Mouse (Mus musculus) hindbrain, embryonic 11.5 days (tissue): ENCODE measurements around the gene Trmt13. TPM values are rescaled to one million over a fixed set of nuclear protein-coding genes. Genes with fewer than 3 reads are reported as not detected.

Experiments
- ATAC-seq: fragments of 200-750 bp; cut with Nextera tagmentation; 2 replicates; pipeline ENCODE4 v1.8.0; 2017; ENCODE audit warnings: mild to moderate bottlenecking, moderate TSS enrichment, moderate library complexity; ENCODE audit not compliant: low FRiP score
- DNase-seq: peaks from one replicate; pipeline ENCODE4 v3.0.0-alpha.2; 2015; ENCODE audit warnings: low spot score
- H3K27ac ChIP-seq: fragments of 300-500 bp; sonication (generic); 2 replicates; pipeline ENCODE4 v1.5.1; 2014; ENCODE audit warnings: mild to moderate bottlenecking, low read depth, low read length
- H3K27me3 ChIP-seq: fragments of 300-500 bp; sonication (generic); 2 replicates; pipeline ENCODE4 v1.6.1; 2014; ENCODE audit warnings: mild to moderate bottlenecking, low read length, moderate library complexity, mixed read lengths; ENCODE audit not compliant: control insufficient read depth, insufficient read depth
- H3K36me3 ChIP-seq: fragments of 300-500 bp; sonication (generic); 2 replicates; pipeline ENCODE4 v1.6.1; 2014; ENCODE audit warnings: mild to moderate bottlenecking, low read length, moderate library complexity, mixed read lengths; ENCODE audit not compliant: control insufficient read depth, insufficient read depth
- H3K4me1 ChIP-seq: fragments of 300-500 bp; sonication (generic); replicated peaks from 2 replicates; pipeline ENCODE4 v1.6.1; 2014; ENCODE audit warnings: low read length, mixed read lengths; ENCODE audit not compliant: control insufficient read depth, insufficient read depth
- H3K4me2 ChIP-seq: fragments of 300-500 bp; sonication (generic); replicated peaks from 2 replicates; pipeline ENCODE4 v1.6.1; 2014; ENCODE audit warnings: mild to moderate bottlenecking, low read depth, low read length
- H3K4me3 ChIP-seq: fragments of 300-500 bp; sonication (generic); 2 replicates; pipeline ENCODE4 v1.5.1; 2014; ENCODE audit warnings: low read depth, low read length
- H3K9ac ChIP-seq: fragments of 300-500 bp; sonication (generic); 2 replicates; pipeline ENCODE4 v1.6.1; 2014; ENCODE audit warnings: low read depth, low read length
- H3K9me3 ChIP-seq: fragments of 300-500 bp; sonication (generic); 2 replicates; pipeline ENCODE4 v1.6.1; 2016; ENCODE audit warnings: low read length; ENCODE audit not compliant: control insufficient read depth
- WGBS: fragments of 180-500 bp; shearing (Covaris S2); extraction: QIAGEN DNeasy Blood & Tissue Kit; methylation state at CpG from one replicate; pipeline ENCODE4 v1.1.7; 2014; 5-methylcytosine and 5-hydroxymethylcytosine counted together
- polyA plus RNA-seq: library from polyadenylated mRNA; unstranded; fragments of >200 nt; fragmentation: Nextera tagmentation; extraction: Ambion mirVana; gene quantifications from 2 replicates; pipeline ENCODE4 v1.2.1, GENCODE M21; 2014

Trmt13 gene
- polyA plus RNA-seq, 1 experiment from 2014 or later = 31.3 TPM

GRCm38 (mm10) chr3:116618855-116619254 lies 4.5 kb upstream of the Trmt13 start:
- DNase-seq = no peak
- no peak for ATAC-seq
- no peak overlapping the region for H3K27ac ChIP-seq
- H3K4me1 ChIP-seq = no peaks in the 10 kb centered on the region
- WGBS = 86% methylated on average over 6 of the region's 6 CpGs
- no peak overlapping the region for H3K4me2 ChIP-seq
- H3K9ac ChIP-seq = no peak overlapping the region
- H3K27me3 ChIP-seq = no peaks in the 10 kb centered on the region
- no peaks in the 10 kb centered on the region for H3K9me3 ChIP-seq
- peaks cover 10% of the 10 kb centered on the region; the same call in 1 of the 2 replicates for H3K36me3 ChIP-seq
- no peak overlapping the region for H3K4me3 ChIP-seq

DNA sequence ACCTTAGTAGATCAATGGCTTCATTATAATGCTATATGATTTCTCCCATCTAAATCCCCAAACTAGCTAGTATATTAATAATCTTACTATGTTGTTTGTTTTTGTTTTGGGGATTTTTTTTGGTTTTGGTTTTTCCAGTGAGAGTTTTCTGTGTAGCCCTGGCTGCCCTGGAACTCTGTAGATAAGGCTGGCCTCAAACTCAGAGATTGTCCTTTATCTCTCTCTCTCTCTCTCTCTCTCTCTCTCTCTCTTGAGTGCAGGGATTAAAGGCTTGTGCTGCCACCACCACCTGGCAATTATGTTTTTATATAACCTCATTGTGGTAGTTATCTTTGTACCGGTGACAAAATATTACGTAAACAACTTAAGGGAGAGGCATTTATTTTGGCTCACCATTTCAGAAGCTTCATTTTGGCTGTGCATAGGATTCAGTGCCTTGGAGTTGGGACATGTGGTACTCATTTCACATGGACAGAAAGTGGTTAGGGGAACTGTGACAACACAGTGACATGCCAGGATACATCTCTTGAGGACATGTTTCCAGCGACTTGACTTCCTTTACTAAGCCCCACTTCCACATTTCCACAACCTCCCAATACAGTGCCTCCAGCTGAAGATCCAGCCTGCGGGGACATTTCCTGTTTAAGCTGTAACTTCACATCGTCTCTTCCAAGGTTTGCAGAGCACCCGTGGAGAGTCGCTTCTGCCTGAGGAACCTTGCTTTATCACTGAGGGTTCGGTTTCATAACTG lies 1.1 kb upstream of the Trmt13 start:
- H3K4me2 ChIP-seq = no peak overlapping the region
- H3K9ac ChIP-seq = no peak overlapping the region
- no peaks in the 10 kb centered on the region for H3K4me1 ChIP-seq
- WGBS = 91% methylated on average over 8 of the region's 8 CpGs
- no peak overlapping the region for H3K27ac ChIP-seq
- H3K4me3 ChIP-seq = no peak overlapping the region
- H3K27me3 ChIP-seq = no peaks in the 10 kb centered on the region
- ATAC-seq (no peak), DNase-seq (no peak)
- no peaks in the 10 kb centered on the region for H3K9me3 ChIP-seq
- peaks cover 12% of the 10 kb centered on the region; the same call in 1 of the 2 replicates for H3K36me3 ChIP-seq

DNA sequence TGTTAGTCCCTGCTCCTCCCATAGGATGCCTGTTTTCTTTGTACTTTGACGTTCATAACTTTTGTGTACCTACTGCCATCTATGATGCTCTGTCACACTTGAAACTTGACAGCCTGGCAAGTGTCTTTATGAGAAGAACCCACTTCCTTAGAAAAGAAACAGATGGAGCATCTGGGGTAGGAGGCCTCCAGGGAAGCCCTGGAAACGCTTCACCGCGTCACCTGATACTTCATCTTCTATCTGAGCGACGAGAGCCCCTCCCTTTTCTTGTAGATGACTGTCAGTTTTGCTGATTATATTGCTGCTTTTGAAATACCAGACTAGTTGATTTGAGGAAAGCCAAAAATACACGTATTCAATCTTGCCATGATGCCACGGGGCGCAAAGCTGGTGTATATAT lies 9.8 kb downstream of the Trmt13 start:
- H3K4me2 ChIP-seq = no peak overlapping the region
- no peak overlapping the region for H3K4me3 ChIP-seq
- no peaks in the 10 kb centered on the region for H3K9me3 ChIP-seq
- H3K9ac ChIP-seq = no peak overlapping the region
- no peak overlapping the region for H3K27ac ChIP-seq
- H3K4me1 ChIP-seq = no peaks in the 10 kb centered on the region
- DNase-seq = no peak
- 84% methylated on average over 9 of the region's 9 CpGs for WGBS
- no peaks in the 10 kb centered on the region for H3K27me3 ChIP-seq
- H3K36me3 ChIP-seq = no peaks in the 10 kb centered on the region
- ATAC-seq = no peak

DNA sequence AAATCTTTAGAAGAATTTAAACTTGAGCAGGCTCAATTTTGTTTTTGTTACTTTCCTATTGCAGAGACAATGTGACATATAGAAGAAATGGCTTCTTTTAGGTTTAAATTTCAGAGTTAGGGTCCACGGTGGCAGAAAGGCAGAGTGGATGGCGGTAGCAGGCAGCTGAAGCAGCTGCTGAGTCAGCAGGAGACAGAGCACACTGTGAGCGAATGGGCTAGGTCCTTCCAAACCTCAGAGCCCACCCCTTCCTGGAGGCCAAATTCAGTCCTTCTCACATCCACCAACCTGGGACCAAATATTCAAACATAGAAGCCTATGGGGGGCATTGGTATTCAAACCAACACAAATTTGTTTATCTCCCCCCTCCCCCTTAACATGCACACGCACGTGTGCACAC lies 12.6 kb downstream of the Trmt13 start:
- no peak for ATAC-seq
- H3K27ac ChIP-seq = no peak overlapping the region
- no peak overlapping the region for H3K4me2 ChIP-seq
- H3K9ac ChIP-seq = no peak overlapping the region
- no peaks in the 10 kb centered on the region for H3K9me3 ChIP-seq
- no peaks in the 10 kb centered on the region for H3K27me3 ChIP-seq
- H3K4me3 ChIP-seq = no peak overlapping the region
- no peak for DNase-seq
- H3K4me1 ChIP-seq = no peaks in the 10 kb centered on the region
- no peaks in the 10 kb centered on the region for H3K36me3 ChIP-seq
- 86% methylated on average over 5 of the region's 5 CpGs for WGBS

- H3K36me3 ChIP-seq = no peaks in the 10 kb centered on the region
- no peak for ATAC-seq
- no peak overlapping the region for H3K4me3 ChIP-seq
- H3K4me1 ChIP-seq = no peaks in the 10 kb centered on the region
- no peaks in the 10 kb centered on the region for H3K9me3 ChIP-seq
- no peaks in the 10 kb centered on the region for H3K27me3 ChIP-seq
- H3K9ac ChIP-seq = no peak overlapping the region
- no peak overlapping the region for H3K4me2 ChIP-seq
- 92% methylated on average over 5 of the region's 5 CpGs for WGBS
- H3K27ac ChIP-seq = no peak overlapping the region
- DNase-seq = no peak
These were observed 13.4 kb downstream of the Trmt13 start for GRCm38 (mm10) chr3:116601005-116601404.

GRCm38 (mm10) chr3:116599705-116600104 lies 14.7 kb downstream of the Trmt13 start:
- ATAC-seq = no peak
- 95% methylated on average over 2 of the region's 2 CpGs for WGBS
- H3K9ac ChIP-seq = no peak overlapping the region

GRCm38 (mm10) chr3:116595603-116595991 lies 18.8 kb downstream of the Trmt13 start:
- Histone ChIP-seq H3K27me3 (no peaks in the 10 kb centered on the region), H3K4me2 (peak overlapping the region; percentile 52), H3K36me3 (no peaks in the 10 kb centered on the region), H3K4me3 (peak overlapping the region; percentile 76), H3K27ac (no peak overlapping the region), H3K9ac (peak overlapping the region; percentile 82), H3K9me3 (no peaks in the 10 kb centered on the region), H3K4me1 (no peaks in the 10 kb centered on the region)
- ATAC-seq (no peak), DNase-seq (no peak)
- 11% methylated on average over 10 of the region's 10 CpGs for WGBS

More at GRCm38 (mm10) chr3:116599705-116600104, 14.7 kb downstream of the Trmt13 start:
- Histone ChIP-seq H3K4me2 (no peak overlapping the region), H3K9me3 (no peaks in the 10 kb centered on the region), H3K27me3 (no peaks in the 10 kb centered on the region), H3K4me1 (no peaks in the 10 kb centered on the region), H3K4me3 (no peak overlapping the region), H3K36me3 (no peaks in the 10 kb centered on the region), H3K27ac (no peak overlapping the region)
- no peak for DNase-seq

DNA sequence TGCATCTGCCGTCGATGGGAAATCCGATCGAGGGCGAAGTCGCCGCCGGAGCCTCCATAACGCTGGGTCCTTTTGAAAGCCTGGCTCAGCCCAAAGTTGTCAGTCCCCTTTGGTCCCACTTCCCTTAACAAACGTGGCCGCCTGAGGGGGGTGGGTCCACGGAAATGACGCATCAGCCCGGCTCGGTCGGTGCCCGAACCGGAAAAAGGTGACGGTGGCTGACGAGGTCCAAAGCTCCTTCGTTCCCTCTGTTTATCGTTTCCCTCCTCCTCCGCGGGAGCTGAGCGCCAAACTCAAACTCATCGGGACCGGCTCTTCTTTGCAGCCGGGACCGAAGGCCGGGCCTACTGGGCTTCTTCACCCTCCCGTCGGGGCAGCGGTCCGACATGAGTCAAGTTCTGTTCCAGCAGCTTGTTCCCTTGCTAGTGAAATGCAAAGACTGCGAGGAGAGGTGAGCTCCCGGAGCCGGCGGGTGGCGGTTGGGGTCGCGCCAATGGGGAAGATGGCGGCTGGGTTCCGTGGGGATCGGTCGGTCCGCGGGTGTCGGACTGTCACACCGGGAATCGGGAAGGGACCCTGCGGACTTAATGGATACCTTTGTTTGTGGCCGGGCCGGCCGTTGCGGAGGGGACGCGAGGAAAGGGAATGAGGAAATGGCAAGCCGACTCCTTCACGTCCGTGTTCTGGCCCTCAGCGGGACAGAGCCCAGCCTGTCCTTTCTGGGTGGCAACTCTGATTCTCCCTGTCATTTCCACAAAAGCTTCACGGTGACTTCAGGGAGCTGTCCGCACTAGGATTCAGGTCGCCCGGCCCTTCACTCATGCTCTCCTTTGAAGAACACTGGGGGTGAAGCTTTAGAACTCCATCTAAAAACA lies 19.4 kb downstream of the Trmt13 start, which contains the start of gene Sass6:
Gene Sass6 (plus strand): TSS at position 255 of the 875 bp plus-strand sequence.
- Histone ChIP-seq H3K9ac (peak within 1 kb of the TSS; percentile 82), H3K4me1 (no peaks in the 10 kb centered on the region), H3K4me3 (peak within 1 kb of the TSS; percentile 76), H3K27ac (peak within 1 kb of the TSS; percentile 67; the same call in 1 of the 2 replicates), H3K27me3 (no peaks in the 10 kb centered on the region), H3K36me3 (no peaks in the 10 kb centered on the region), H3K9me3 (no peaks in the 10 kb centered on the region), H3K4me2 (peak within 1 kb of the TSS; percentile 52)
- DNase-seq (peak; percentile 98), ATAC-seq (peak; percentile 98)
- under 1% methylated on average over 63 of the region's 65 CpGs for WGBS
